Mouse (Mus musculus) MEL (cell line): ENCODE results near the gene Acvrl1. TPM values are rescaled to one million over a fixed set of nuclear protein-coding genes. Genes with fewer than 3 reads are reported as not detected.

Experiments
- DNase-seq: peaks from one replicate; pipeline ENCODE4 v3.0.0; 2011; ENCODE audit warnings: low read depth, low spot score
- H3K27ac ChIP-seq: 2 replicates; pipeline ENCODE4 v1.5.1; 2012; ENCODE audit warnings: low read depth, mild to moderate bottlenecking, control low read depth, low read length, moderate library complexity; ENCODE audit not compliant: control insufficient read depth
- H3K27me3 ChIP-seq, 2 experiments: fragments of 150-350 bp in 1 of 2; sonication (generic) in 1 of 2; 2 replicates each; pipeline ENCODE4 v1.6.1; 2012; ENCODE audit warnings: low read length in 2 of 2, mild to moderate bottlenecking in 2 of 2, improper control_type of control experiment in 1 of 2, moderate library complexity in 1 of 2; ENCODE audit not compliant: insufficient read depth in 2 of 2, control insufficient read depth in 1 of 2
- H3K36me3 ChIP-seq, 2 experiments: 2 replicates each; pipeline ENCODE4 v1.6.1; 2012 to 2014; ENCODE audit warnings: low read length in 2 of 2, improper control_type of control experiment in 1 of 2, inconsistent platforms in 1 of 2, mild to moderate bottlenecking in 1 of 2; ENCODE audit not compliant: insufficient read depth in 2 of 2, control insufficient read depth in 1 of 2
- H3K4me1 ChIP-seq, 2 experiments: fragments of 150-350 bp in 1 of 2; sonication (generic) in 1 of 2; 2 replicates each; pipeline ENCODE4 v1.6.1; 2012; ENCODE audit warnings: low read length in 2 of 2, improper control_type of control experiment in 1 of 2, mild to moderate bottlenecking in 1 of 2; ENCODE audit not compliant: insufficient read depth in 2 of 2, control insufficient read depth in 1 of 2
- H3K4me3 ChIP-seq, 2 experiments: fragments of 150-350 bp in 1 of 2; sonication (generic) in 1 of 2; 2 replicates each; pipeline ENCODE4 v1.5.1; 2012; ENCODE audit warnings: low read depth in 2 of 2, low read length in 2 of 2, mild to moderate bottlenecking in 2 of 2, moderate library complexity in 2 of 2, control low read depth in 1 of 2, improper control_type of control experiment in 1 of 2; ENCODE audit not compliant: control insufficient read depth in 1 of 2, insufficient read depth in 1 of 2
- H3K79me2 ChIP-seq: 2 replicates; pipeline ENCODE4 v1.6.1; 2012; ENCODE audit warnings: mild to moderate bottlenecking, low read length, moderate library complexity; ENCODE audit not compliant: control insufficient read depth, poor library complexity, insufficient read depth
- H3K9ac ChIP-seq: 2 replicates; pipeline ENCODE4 v1.6.1; 2012; ENCODE audit warnings: low read depth, mild to moderate bottlenecking, control low read depth, low read length, moderate library complexity; ENCODE audit not compliant: control insufficient read depth, poor library complexity, severe bottlenecking
- H3K9me3 ChIP-seq: fragments of 150-350 bp; sonication (generic); replicated peaks from 2 replicates; pipeline ENCODE4 v1.6.1; 2012; ENCODE audit warnings: mild to moderate bottlenecking, low read length, improper control_type of control experiment, moderate library complexity; ENCODE audit not compliant: insufficient read depth
- BHLHE40 ChIP-seq: IDR thresholded peaks from 2 replicates; pipeline ENCODE4 v1.6.1; 2012; ENCODE audit warnings: low read depth, mild to moderate bottlenecking, inconsistent platforms, low read length, improper control_type of control experiment, borderline replicate concordance
- CHD1 ChIP-seq: IDR thresholded peaks from 2 replicates; pipeline ENCODE4 v1.6.1; 2012; ENCODE audit warnings: low read depth, mild to moderate bottlenecking, inconsistent platforms, low read length, improper control_type of control experiment
- CTCF ChIP-seq, 3 experiments: IDR thresholded peaks in 2 of 3; conservative IDR thresholded peaks in 1 of 3; 2 replicates each; pipeline ENCODE4 v1.5.1; 2011 to 2012; ENCODE audit warnings: low read length in 3 of 3, low read depth in 2 of 3, mild to moderate bottlenecking in 2 of 3, improper control_type of control experiment in 1 of 3, inconsistent platforms in 1 of 3, mixed read lengths in 1 of 3, moderate library complexity in 1 of 3; ENCODE audit not compliant: control insufficient read depth in 1 of 3, insufficient read depth in 1 of 3, poor library complexity in 1 of 3, severe bottlenecking in 1 of 3
- GABPA ChIP-seq: IDR thresholded peaks from 2 replicates; pipeline ENCODE4 v1.6.1; 2012; ENCODE audit warnings: low read depth, mild to moderate bottlenecking, inconsistent platforms, low read length, improper control_type of control experiment, moderate library complexity
- HCFC1 ChIP-seq: IDR thresholded peaks from 2 replicates; pipeline ENCODE4 v1.6.1; 2012; ENCODE audit warnings: low read depth, mild to moderate bottlenecking, inconsistent platforms, low read length, improper control_type of control experiment, moderate library complexity
- JUND ChIP-seq: IDR thresholded peaks from 2 replicates; pipeline ENCODE4 v1.6.1; 2011; ENCODE audit warnings: low read depth, mild to moderate bottlenecking, improper control_type of control experiment, low read length
- MEF2A ChIP-seq: IDR thresholded peaks from 2 replicates; pipeline ENCODE4 v1.6.1; 2014; ENCODE audit warnings: low read depth, mild to moderate bottlenecking, inconsistent platforms, low read length, improper control_type of control experiment; ENCODE audit not compliant: poor library complexity, insufficient replicate concordance, severe bottlenecking; ENCODE audit errors: extremely low read depth
- NELFE ChIP-seq: IDR thresholded peaks from 2 replicates; pipeline ENCODE4 v1.6.1; 2011; ENCODE audit warnings: low read depth, low read length, improper control_type of control experiment
- POLR2AphosphoS5 ChIP-seq: IDR thresholded peaks from 2 replicates; pipeline ENCODE4 v1.6.1; 2012; ENCODE audit warnings: low read depth, borderline replicate concordance, mild to moderate bottlenecking, inconsistent platforms, low read length, moderate library complexity, mixed read lengths
- RAD21 ChIP-seq: IDR thresholded peaks from 2 replicates; pipeline ENCODE4 v1.6.1; 2011; ENCODE audit warnings: mild to moderate bottlenecking, low read depth, low read length, improper control_type of control experiment
- RCOR1 ChIP-seq: IDR thresholded peaks from 2 replicates; pipeline ENCODE4 v1.6.1; 2012; ENCODE audit warnings: low read depth, mild to moderate bottlenecking, inconsistent platforms, low read length, improper control_type of control experiment
- SMC3 ChIP-seq: IDR thresholded peaks from 2 replicates; pipeline ENCODE4 v1.6.1; 2011; ENCODE audit warnings: low read depth, low read length, improper control_type of control experiment
- TBP ChIP-seq: IDR thresholded peaks from 2 replicates; pipeline ENCODE4 v1.8.0; 2011; ENCODE audit warnings: low read depth, low read length, improper control_type of control experiment
- USF1 ChIP-seq: IDR thresholded peaks from 2 replicates; pipeline ENCODE4 v1.6.1; 2014; ENCODE audit warnings: low read depth, mild to moderate bottlenecking, inconsistent platforms, low read length, improper control_type of control experiment, moderate library complexity
- USF2 ChIP-seq, 2 experiments: IDR thresholded peaks; 2 replicates each; pipeline ENCODE4 v1.6.1; 2011 to 2012; ENCODE audit warnings: improper control_type of control experiment in 2 of 2, low read length in 2 of 2, borderline replicate concordance in 1 of 2, inconsistent platforms in 1 of 2, low read depth in 1 of 2, mild to moderate bottlenecking in 1 of 2; ENCODE audit not compliant: insufficient read depth in 1 of 2
- polyA plus RNA-seq, 2 experiments: library from polyadenylated mRNA; stranded (reverse) in 1 of 2; unstranded in 1 of 2; fragments of >175 nt in 1 of 2; fragments of >200 nt in 1 of 2; gene quantifications; 2 replicates each; pipeline versions ENCODE4 v1.2.1 to v1.2.4; 2012; ENCODE audit warnings: low replicate concordance in 2 of 2, low read depth in 1 of 2; ENCODE audit not compliant: insufficient read length in 2 of 2, insufficient read depth in 1 of 2, missing spikeins in 1 of 2
- total RNA-seq: library from RNA; depleted of rRNA; stranded (reverse); fragments of 300-350 nt; gene quantifications from 2 replicates; pipeline ENCODE4 v1.2.3, GENCODE M21; 2012

Gene Acvrl1
- total and polyA plus RNA-seq, 3 experiments: 0.08 to 0.18 TPM; not detected in 1

DNA sequence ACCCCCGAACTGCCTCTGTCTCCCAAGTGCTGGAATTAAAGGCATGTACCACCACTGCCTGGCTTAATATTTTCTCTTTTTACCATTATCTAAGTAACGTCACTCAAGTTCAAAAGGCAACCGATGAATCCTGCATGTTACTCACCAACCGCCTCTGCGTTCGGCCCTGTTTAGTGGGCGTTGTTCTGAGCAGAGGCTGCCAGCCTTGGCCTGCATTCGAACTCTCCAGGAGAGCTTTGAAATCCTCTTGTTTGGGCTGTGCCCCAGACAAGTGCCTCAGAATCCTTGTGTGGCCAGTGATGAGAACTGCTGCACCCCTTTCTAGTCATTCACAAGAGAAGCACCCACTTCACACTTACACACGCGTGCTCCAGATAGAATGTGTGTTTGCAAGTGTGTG lies 22.3 kb upstream of the Acvrl1 start:
- Histone ChIP-seq H3K79me2 (no peaks in the 10 kb centered on the region), H3K4me3 (no peak overlapping the region; a peak in 1 of 4 replicates), H3K27ac (no peak overlapping the region), H3K4me1 (no peaks in the 10 kb centered on the region), H3K9ac (no peak overlapping the region), H3K27me3 (peaks cover 2 to 6% of the 10 kb centered on the region in 2 experiments; a peak in 2 of 4 replicates), H3K9me3 (no peaks in the 10 kb centered on the region), H3K36me3 (no peaks in the 10 kb centered on the region)
- TF ChIP-seq NELFE (no peak), RAD21 (no peak), POLR2AphosphoS5 (no peak), USF1 (no peak), JUND (no peak), GABPA (no peak), SMC3 (no peak), HCFC1 (no peak), CHD1 (no peak), MEF2A (no peak), USF2 (IDR thresholded peaks at IDR 0.05; ENCODE audit: borderline replicate concordance in 1 of 2, insufficient read depth in 1 of 2, low read depth in 1 of 2, low read length in 2 of 2) (no peak), BHLHE40 (no peak), CTCF (IDR thresholded peaks at IDR 0.05 in 2 of 3, conservative IDR thresholded peaks at IDR 0.05 in 1 of 3; ENCODE audit: control insufficient read depth in 1 of 3, insufficient read depth in 1 of 3, low read depth in 2 of 3, low read length in 3 of 3, poor library complexity in 1 of 3, severe bottlenecking in 1 of 3) (no peak)
- DNase-seq: no peak

DNA sequence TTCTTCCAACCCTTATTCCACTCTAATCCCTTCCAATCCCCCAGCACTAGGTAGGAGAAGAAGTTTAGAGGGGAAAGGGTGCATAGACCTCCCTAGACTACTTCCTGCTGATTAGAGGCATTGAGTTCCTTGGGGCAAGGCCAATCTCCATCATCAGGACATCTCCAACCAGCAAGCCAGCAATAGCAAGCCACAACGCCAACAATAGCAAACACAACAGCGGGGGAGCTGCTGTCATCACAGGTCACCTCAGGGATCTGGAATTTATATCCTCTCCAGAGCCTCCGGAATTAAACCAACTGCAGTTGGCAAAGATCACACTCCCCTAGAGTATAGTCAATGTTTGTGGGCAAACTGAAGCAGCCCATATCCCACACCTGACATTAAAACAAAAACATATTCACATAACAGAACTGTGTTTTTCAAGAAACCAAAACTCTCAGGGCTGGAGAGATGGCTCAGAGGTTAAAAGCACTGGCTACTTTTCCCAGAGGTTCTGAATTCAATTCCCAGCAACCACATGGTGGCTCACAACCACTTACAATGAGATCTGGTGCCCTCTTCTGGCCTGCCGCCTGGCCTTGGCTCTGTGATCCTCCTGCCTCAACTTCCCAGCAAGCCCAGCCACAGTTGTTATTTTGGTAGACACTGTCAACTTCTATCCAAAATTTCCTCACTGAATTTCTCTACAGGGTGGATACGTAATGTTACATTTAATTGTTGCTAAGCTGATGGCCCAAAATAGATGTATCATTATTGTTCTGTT lies 20.2 kb upstream of the Acvrl1 start:
- no peaks in the 10 kb centered on the region for H3K9me3 ChIP-seq

More for the DNA sequence above, 20.2 kb upstream of the Acvrl1 start:
- no peak overlapping the region for H3K9ac ChIP-seq
- DNase-seq: peak; percentile 51
- H3K79me2 ChIP-seq: no peaks in the 10 kb centered on the region
- peak; percentile 17; the same call in 1 of the 2 replicates for TF ChIP-seq RAD21
- peak in 2 of 3 experiments; percentile 52 to 55; a peak in 4 of 6 replicates for TF ChIP-seq CTCF (IDR thresholded peaks at IDR 0.05 in 2 of 3, conservative IDR thresholded peaks at IDR 0.05 in 1 of 3; ENCODE audit: control insufficient read depth in 1 of 3, insufficient read depth in 1 of 3, low read depth in 2 of 3, low read length in 3 of 3, poor library complexity in 1 of 3, severe bottlenecking in 1 of 3)
- peak; percentile 33 for TF ChIP-seq SMC3
- TF ChIP-seq TBP: no peak
- TF ChIP-seq RCOR1: no peak
- H3K36me3 ChIP-seq: no peaks in the 10 kb centered on the region
- no peak overlapping the region for H3K4me3 ChIP-seq
- H3K27ac ChIP-seq: no peak overlapping the region
- H3K4me1 ChIP-seq: no peaks in the 10 kb centered on the region
- peaks cover 2 to 7% of the 10 kb centered on the region in 2 experiments; a peak in 2 of 4 replicates for H3K27me3 ChIP-seq
